Mouse (Mus musculus) lung, postnatal 36 days (tissue): ENCODE data around the gene Grn.

Experiments
- DNase-seq: peaks from one replicate; pipeline ENCODE4 v3.0.0; 2022; ENCODE audit warnings: mixed read lengths

The Grn gene

DNA sequence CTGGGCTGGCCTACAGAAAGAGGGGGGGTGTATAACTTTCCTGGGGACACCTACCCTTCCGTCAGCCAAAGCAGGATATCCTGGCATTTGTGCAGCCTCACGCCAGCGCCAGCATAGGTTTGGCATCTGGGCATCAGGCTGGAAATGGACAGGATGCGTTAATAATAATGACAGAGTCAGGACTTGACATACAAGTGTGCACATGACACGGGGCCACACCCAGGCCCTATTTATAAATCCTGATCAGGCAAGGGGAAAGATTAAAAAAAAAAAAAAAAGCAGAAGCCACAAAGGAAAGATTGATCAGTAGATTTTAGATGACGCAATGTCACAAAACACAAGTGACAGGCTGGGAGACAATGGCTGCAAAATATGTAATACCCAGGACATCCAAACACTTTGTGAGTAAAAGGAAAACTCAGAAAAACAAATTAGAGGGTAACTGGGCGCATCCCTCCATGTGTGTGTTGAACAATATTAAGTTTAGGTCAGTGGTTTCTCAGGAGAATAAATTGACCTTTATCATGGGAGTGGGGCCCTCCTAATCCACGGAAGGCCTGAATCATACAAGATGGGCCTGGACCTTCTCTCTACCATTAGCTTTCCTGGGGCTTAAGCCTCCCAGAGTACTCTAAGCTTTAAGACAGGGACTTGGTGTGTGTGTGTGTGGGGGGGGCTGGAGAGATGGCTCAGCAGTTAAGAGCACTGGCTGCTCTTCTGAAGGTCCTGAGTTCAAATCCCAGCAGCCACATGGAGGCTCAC, 4.4 kb upstream of the Grn start:
- DNase-seq = peak; percentile 83

- no peak for DNase-seq
These were observed 1.1 kb upstream of the Grn start for GRCm38 (mm10) chr11:102428981-102429540.

DNA sequence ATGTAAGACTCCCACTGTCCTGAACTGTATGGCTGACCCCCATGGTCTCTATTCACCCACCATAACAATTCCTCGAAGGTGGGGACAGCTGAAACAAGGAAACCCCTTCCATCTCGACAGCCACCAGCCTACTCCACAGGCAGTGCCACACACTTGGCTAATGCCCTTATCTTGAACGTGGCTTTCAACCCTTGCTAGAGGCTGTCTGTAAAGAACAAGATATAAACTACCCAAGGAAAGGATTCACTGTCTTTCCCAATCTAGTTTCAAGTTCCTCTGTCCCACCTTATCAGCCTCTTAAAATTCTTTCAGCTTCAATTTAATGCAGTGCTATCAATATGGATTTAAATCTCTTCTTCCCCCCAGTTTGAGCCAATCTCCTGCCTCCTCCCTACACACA, 564 bp upstream of the Grn start:
- DNase-seq = no peak

GRCm38 (mm10) chr11:102431018-102431645, 1.0 kb downstream of the Grn start:
- DNase-seq = peak; percentile 93

GRCm38 (mm10) chr11:102431728-102432114, 1.6 kb downstream of the Grn start:
- DNase-seq = no peak

DNA sequence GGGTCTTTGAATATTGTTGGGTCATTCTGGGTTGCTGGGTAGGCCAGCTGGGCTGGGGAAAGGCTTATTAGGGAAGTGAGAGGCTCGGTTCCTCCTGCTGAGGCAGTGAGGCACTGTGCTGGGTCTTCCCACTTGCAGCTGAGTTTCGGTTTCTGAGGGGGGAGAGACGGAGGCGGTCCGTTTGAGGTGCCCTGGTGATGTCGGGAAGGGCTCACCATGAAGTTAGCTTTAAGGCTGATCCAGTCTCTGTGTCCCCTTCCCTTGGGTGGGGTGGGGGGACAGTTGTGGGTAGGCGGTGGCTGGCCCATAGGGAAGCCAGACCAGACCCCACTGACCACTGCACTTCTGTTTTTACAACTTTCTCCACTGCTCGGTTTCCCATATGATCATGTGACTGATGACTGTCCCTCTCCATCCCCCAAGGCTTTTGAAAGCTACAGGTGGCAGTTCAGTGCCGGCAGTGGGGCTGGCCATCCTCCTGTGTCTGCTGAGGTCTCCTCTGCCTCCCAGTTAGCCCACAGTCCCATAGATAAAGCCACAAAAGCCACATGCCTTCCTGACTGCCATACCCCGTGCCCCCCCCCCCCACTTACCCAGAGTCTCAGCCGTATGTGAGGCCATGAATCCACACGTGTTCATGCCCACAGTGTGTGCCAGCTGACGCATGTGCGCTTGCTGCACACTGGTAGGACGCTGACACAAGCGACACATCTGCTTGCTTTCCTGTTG, 2.2 kb downstream of the Grn start:
- DNase-seq = peak; percentile 66

DNA sequence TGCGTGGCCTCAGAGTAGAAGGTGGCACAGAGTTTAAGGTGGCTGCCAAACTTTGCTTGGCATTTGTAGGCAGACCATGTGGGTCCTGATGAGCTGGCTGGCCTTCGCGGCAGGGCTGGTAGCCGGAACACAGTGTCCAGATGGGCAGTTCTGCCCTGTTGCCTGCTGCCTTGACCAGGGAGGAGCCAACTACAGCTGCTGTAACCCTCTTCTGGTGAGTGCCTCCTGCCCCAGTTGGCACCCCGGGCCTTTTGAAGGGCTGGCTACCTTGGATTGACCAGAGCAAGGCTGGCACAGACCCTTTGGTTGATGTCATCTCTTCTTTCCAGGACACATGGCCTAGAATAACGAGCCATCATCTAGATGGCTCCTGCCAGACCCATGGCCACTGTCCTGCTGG, 2.8 kb downstream of the Grn start:
- DNase-seq = no peak

DNA sequence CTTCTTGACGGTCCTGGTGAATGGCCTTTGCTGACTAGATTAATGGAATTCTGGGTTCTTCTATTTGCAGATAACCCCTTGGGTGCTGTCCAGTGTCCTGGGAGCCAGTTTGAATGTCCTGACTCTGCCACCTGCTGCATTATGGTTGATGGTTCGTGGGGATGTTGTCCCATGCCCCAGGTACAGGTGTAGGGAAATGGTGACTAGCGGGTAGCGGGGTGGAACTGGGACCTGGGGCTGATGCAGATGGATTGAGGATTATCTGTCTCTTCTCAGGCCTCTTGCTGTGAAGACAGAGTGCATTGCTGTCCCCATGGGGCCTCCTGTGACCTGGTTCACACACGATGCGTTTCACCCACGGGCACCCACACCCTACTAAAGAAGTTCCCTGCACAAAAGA, 3.8 kb downstream of the Grn start:
- no peak for DNase-seq

GRCm38 (mm10) chr11:102434406-102434805, 4.3 kb downstream of the Grn start:
- peak; percentile 93 for DNase-seq

GRCm38 (mm10) chr11:102434816-102435705, 4.9 kb downstream of the Grn start:
- DNase-seq = no peak

DNA sequence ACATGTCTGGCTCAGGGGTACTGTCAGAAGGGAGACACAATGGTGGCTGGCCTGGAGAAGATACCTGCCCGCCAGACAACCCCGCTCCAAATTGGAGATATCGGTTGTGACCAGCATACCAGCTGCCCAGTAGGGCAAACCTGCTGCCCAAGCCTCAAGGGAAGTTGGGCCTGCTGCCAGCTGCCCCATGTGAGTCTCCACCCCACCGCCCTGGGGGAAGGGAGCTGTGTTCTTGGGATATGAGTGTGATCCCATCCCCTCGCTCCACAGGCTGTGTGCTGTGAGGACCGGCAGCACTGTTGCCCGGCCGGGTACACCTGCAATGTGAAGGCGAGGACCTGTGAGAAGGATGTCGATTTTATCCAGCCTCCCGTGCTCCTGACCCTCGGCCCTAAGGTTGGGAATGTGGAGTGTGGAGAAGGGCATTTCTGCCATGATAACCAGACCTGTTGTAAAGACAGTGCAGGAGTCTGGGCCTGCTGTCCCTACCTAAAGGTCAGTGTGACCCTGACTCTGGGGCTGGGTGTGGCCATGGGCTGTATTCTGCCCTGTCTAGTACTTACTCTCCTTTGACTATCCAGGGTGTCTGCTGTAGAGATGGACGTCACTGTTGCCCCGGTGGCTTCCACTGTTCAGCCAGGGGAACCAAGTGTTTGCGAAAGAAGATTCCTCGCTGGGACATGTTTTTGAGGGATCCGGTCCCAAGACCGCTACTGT, 5.8 kb downstream of the Grn start:
- no peak for DNase-seq

DNA sequence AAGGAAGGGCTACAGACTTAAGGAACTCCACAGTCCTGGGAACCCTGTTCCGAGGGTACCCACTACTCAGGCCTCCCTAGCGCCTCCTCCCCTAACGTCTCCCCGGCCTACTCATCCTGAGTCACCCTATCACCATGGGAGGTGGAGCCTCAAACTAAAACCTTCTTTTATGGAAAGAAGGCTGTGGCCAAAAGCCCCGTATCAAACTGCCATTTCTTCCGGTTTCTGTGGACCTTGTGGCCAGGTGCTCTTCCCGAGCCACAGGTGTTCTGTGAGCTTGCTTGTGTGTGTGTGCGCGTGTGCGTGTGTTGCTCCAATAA, 6.3 kb downstream of the Grn start:
- DNase-seq = no peak

DNA sequence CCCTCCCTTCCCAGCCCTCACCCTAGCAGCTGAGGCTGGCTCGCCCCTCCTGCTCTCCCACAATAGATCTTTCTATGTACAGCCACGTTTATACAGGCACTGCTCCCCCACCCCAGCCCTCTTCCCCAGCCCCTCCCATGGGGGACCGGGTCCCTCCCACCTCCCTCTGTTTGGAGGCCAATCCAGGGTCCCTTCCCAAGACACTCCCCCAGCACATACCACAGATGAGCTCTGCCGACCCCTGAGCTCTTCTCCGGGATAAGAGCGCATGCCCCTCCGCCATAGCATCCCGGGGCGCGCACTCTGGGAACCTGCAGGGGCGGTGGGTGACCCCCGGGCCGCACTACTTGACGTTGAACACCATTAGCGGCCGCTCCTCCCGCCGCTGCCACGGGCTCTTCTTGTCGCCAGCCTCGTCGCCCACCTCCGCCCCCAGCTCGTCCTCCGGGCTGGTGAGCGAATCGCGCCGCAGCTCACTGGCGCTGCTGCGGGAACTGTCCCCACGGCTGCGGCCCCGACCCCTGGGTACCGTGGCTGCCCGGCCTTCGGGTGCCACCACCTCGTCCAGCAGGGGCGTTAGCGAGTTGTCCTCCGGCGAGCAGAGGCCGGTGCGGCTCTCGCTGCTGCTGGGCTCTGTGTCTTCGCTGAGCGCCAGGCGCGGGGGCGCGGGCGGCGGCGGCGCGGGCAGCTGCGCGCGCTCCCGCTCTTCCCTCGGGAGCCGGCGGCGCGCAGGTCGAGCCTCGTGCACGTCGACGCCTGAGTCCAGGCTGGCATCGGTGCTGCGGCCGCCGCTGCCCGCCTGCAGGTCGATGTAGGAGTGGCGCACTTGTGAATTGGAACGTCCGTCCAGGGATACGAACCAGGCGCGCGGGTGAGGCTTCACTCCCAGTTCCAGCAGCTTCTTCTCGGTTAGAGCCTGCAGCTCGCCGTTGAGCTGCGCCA, 7.3 kb downstream of the Grn start:
- peak; percentile 70 for DNase-seq

DNA sequence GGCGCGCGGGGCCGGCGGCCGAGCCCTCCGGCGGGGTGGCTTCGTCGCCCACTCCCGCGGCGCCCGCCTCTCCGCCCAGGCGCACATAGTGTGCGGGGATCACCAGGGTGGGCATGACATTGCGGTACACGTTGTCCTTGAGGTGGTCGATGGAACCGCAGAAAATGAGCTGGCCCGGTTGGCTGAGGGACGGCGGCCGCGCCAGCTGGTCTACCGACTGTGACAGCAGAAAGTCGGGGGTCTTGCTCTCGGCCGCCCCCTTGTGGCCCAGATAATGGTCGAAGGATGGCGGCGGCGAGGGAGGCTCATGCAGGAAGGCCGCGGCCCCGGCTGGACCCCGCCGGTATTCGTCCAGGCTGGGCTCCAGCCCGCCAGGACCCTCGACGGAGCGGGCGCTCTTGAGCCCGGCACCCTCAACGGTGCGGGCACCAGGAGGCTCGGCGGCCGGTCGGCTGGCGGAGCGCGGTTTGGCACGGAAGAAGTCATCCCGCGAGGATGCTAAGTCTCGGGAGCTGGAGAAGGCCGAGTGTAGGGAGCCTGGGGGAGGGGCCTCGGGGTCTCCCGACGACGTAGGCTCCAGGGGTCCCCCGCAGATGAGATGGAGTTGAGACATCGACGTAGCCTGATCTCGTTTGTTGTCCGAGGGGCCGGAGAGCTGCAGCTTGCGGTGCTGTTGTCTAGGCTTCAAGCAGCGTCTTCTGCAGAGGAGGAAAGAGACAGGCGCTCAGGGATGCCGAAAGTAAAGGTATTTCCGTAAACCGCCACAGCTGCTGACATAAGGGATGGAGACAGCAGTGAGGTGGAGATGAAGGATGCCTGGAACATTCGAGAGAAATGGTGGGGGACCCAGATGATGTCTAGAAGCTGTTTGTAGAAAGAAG, 8.3 kb downstream of the Grn start:
- peak; percentile 86 for DNase-seq

- no peak for DNase-seq
These were observed 9.3 kb downstream of the Grn start for GRCm38 (mm10) chr11:102439093-102440082.

GRCm38 (mm10) chr11:102440255-102440654, 10.1 kb downstream of the Grn start:
- DNase-seq = no peak

GRCm38 (mm10) chr11:102441434-102441833, 11.3 kb downstream of the Grn start:
- DNase-seq = no peak

DNA sequence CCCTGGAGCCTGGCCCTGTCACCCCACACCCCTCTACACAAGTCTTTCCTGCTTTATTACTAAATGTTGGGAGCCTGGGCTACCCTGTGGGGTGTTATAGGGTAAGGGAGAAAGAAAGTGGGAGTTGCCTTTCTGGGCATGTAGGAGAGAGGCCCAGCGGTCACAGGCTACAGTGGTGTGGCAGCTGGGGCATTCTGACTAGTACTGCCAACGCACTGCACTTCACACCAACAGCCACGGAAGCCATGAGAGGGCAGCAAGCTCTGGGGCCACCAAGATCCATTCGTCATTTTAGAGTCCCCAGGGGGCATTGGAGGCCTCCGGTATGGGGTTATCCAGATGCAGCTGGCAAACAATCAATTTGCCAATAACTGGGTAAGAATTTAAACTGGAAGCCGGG, 12.0 kb downstream of the Grn start:
- DNase-seq = no peak

DNA sequence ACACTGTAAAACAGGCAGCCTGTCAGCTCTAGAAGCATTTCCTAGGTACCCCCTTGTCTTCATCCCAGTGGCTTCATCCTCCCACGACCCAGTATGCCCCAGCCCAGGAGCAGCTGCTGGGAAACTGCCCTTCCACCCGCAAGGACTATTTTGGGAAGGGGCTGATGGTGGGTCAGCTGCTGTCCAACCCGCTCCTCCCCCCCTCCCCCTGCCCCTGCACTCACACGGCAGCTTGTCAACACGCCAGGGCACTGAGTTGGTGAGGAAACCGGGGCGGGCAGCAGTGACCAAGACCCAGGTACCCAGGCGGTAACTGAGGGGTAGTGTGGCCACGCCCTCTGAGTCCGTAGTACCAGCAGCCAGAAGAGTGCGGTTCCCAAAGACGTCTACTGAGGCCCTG, 13.6 kb downstream of the Grn start:
- no peak for DNase-seq
